In the genomic region with DNA sequence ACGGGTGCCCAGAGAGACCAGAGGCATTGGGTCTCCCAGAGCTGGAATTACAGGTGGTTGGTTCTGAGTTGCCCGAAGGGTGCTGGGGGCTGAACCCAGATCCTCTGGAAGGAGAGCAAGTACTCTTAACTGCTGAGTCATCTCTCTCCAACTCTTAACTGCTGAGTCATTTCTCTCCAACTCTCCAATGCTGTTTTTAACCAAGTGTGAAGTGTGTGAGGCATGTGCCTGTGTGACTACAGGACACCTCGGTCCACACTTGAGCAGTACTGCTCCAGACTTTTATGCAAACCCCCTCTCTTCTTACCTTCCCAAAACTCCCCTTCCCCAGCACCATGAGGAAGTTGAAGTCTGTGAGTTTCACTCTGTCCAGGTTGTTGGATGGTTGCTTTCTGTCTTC, we compare ENCODE assay signal across 16 mouse cellular contexts.
DNase-seq lines count a peak whose midpoint lies in the region; ATAC-seq and TF ChIP-seq lines count a peak whose summit lies in the region.
"Had no signal": no experiment of that assay in that cellular context is flagged by ENCODE, and none has a peak within 500 bp of the region (broad histone marks: within the 10 kb centered on the region; RNA-seq: fewer than 3 reads in every experiment).

No protein-coding gene starts in this region.

- peak overlapping the region; percentile 27 for H3K4me2 ChIP-seq in CH12.LX (ENCODE audit: insufficient read depth, low read depth, poor library complexity, severe bottlenecking)
- no peak overlapping the region for H3K4me2 ChIP-seq in liver, embryonic 14.5 days (ENCODE audit: low read depth)
- H3K4me2 ChIP-seq: hindbrain, embryonic 14.5 days; neural tube, embryonic 15.5 days had no signal

- no peak for TF ChIP-seq POLR2A in CH12.LX (IDR thresholded peaks at IDR 0.05; ENCODE audit: low read depth, low read length)

- TF ChIP-seq EP300 in CH12.LX (IDR thresholded peaks at IDR 0.05; ENCODE audit: low read length) = peak; percentile 96
- peak; percentile 20; the same call in 1 of the 2 replicates for TF ChIP-seq EP300 in liver, embryonic 14.5 days (IDR thresholded peaks at IDR 0.05; ENCODE audit: low read depth)

- ATAC-seq in liver, embryonic 14.5 days (ENCODE audit: insufficient read depth) = peak; percentile 86
- ATAC-seq: forebrain, embryonic 16.5 days had no signal

- H3K4me3 ChIP-seq in CH12.LX (replicated peaks in 1 of 3; ENCODE audit: low read depth in 2 of 3, low read length in 2 of 3, poor library complexity in 1 of 3) = no peak overlapping the region
- no peak overlapping the region for H3K4me3 ChIP-seq in liver, embryonic 14.5 days (ENCODE audit: insufficient read depth in 1 of 2, low read depth in 2 of 2, low read length in 2 of 2)
- H3K4me3 ChIP-seq: neural tube, embryonic 15.5 days had no signal

- peaks cover 15 to 45% of the 10 kb centered on the region in 2 experiments for H3K4me1 ChIP-seq in CH12.LX (ENCODE audit: control insufficient read depth in 1 of 2, insufficient read depth in 2 of 2)
- H3K4me1 ChIP-seq in liver, embryonic 14.5 days (replicated peaks; ENCODE audit: control insufficient read depth in 2 of 2, insufficient read depth in 2 of 2, low read length in 1 of 2) = peaks cover 8 to 15% of the 10 kb centered on the region in 2 experiments

- dilution Hi-C loops in CH12.LX (cut with MboI; ENCODE audit: extremely low pct_ligation_motif_present, extremely low pct_unique_long_range_greater_than_20kb, low sequenced_read_pairs) = no loop called here

- WGBS in liver, embryonic 14.5 days (ENCODE audit: insufficient replicate concordance) = 58% methylated on average over 3 of the region's 3 CpGs

- no peak for TF ChIP-seq CTCF in CH12.LX (conservative IDR thresholded peaks at IDR 0.05 in 1 of 2, IDR thresholded peaks at IDR 0.05 in 1 of 2; ENCODE audit: low read depth in 2 of 2, low read length in 2 of 2)
- no peak for TF ChIP-seq CTCF in liver, embryonic 14.5 days (IDR thresholded peaks at IDR 0.05; ENCODE audit: low read depth)

- no peak; the same call in 1 of the 2 replicates for TF ChIP-seq RAD21 in CH12.LX (IDR thresholded peaks at IDR 0.05; ENCODE audit: low read depth, low read length)

- DNase-seq in 3T3-L1 (ENCODE audit: low read depth, low spot score) (peak; percentile 77), CH12.LX (ENCODE audit: extremely low read depth) (peak; percentile 92), MN1 (ENCODE audit: low spot score) (no peak)
- DNase-seq in brain, adult 2 months (ENCODE audit: low read depth, low spot score) = peak; percentile 71
- DNase-seq in liver, embryonic 14.5 days (ENCODE audit: low read depth in 3 of 3, low spot score in 3 of 3) = peak; percentile 54 to 64 (median 56)
- DNase-seq in testis, postnatal 10 days (ENCODE audit: low spot score) = no peak
- no peak for DNase-seq in cerebellum, postnatal 14 days
- DNase-seq: adrenal gland, postnatal 10 days; gastrocnemius, postnatal 14 days; kidney, adult 18-20 months; kidney, postnatal 36 days; layer of hippocampus, postnatal 36 days had no signal

- 0 out of 2 replicates have a peak overlapping the region, but pooled peaks have one; percentile 4 for H3K9ac ChIP-seq in CH12.LX (ENCODE audit: insufficient read depth, low read depth)
- no peak overlapping the region for H3K9ac ChIP-seq in liver, embryonic 14.5 days (replicated peaks)
- H3K9ac ChIP-seq: hindbrain, embryonic 14.5 days; neural tube, embryonic 15.5 days had no signal

- peak overlapping the region; percentile 15; the same call in 1 of the 2 replicates for H3K27ac ChIP-seq in CH12.LX (ENCODE audit: insufficient read depth, low read depth)
- peak overlapping the region; percentile 66 for H3K27ac ChIP-seq in liver, embryonic 14.5 days
- H3K27ac ChIP-seq: hindbrain, embryonic 14.5 days; neural tube, embryonic 15.5 days had no signal

- H3K79me2 ChIP-seq in CH12.LX (replicated peaks; ENCODE audit: control insufficient read depth, extremely low read depth, insufficient read depth, poor library complexity, severe bottlenecking) = no peaks in the 10 kb centered on the region

- peaks cover 28 to 77% of the 10 kb centered on the region in 2 experiments for H3K36me3 ChIP-seq in CH12.LX (replicated peaks in 1 of 2; ENCODE audit: control insufficient read depth in 1 of 2, insufficient read depth in 1 of 2, low read length in 1 of 2)
- no peaks in the 10 kb centered on the region for H3K36me3 ChIP-seq in liver, embryonic 14.5 days (replicated peaks; ENCODE audit: control insufficient read depth, insufficient read depth, low read depth)
- H3K36me3 ChIP-seq: G1E; neural tube, embryonic 15.5 days had no signal

- no peaks in the 10 kb centered on the region for H3K27me3 ChIP-seq in CH12.LX (replicated peaks)
- no peaks in the 10 kb centered on the region for H3K27me3 ChIP-seq in liver, embryonic 14.5 days (ENCODE audit: control insufficient read depth, insufficient read depth, low read length)
- H3K27me3 ChIP-seq: neural tube, embryonic 15.5 days had no signal

- in situ Hi-C loops in CH12.LX (cut with MboI; ENCODE audit: low pct_ligation_motif_present, low pct_unique_long_range_greater_than_20kb, low sequenced_read_pairs) = loop anchor here (25.0 kb wide), 1 partner anchor 349 kb away; no protein-coding TSS in a partner anchor

- no peaks in the 10 kb centered on the region for H3K9me3 ChIP-seq in CH12.LX (replicated peaks; ENCODE audit: low read length)
- no peaks in the 10 kb centered on the region for H3K9me3 ChIP-seq in liver, embryonic 14.5 days (ENCODE audit: control insufficient read depth, low read length)
- H3K9me3 ChIP-seq: neural tube, embryonic 15.5 days had no signal

TF ChIP-seq in CH12.LX, 34 proteins besides CTCF, POLR2A, EP300 and RAD21:
- TF ChIP-seq CHD2 (IDR thresholded peaks at IDR 0.05; ENCODE audit: low read length) (peak; percentile 63; the same call in 1 of the 2 replicates), ETS1 (conservative IDR thresholded peaks at IDR 0.05; ENCODE audit: low read depth, low read length) (peak; percentile 92), TCF12 (IDR thresholded peaks at IDR 0.05; ENCODE audit: low read depth, low read length) (peak; percentile 59), ZNF384 (IDR thresholded peaks at IDR 0.05; ENCODE audit: low read depth, low read length) (no peak), MAFK (IDR thresholded peaks at IDR 0.05; ENCODE audit: insufficient replicate concordance, low read length) (peak; percentile 99), POLR2AphosphoS2 (IDR thresholded peaks at IDR 0.05; ENCODE audit: low read depth, low read length) (no peak), USF2 (conservative IDR thresholded peaks at IDR 0.05; ENCODE audit: low read depth, low read length) (no peak), ZMIZ1 (IDR thresholded peaks at IDR 0.05; ENCODE audit: low read depth, low read length) (no peak), SMC3 (IDR thresholded peaks at IDR 0.05; ENCODE audit: low read depth, low read length) (no peak), NRF1 (IDR thresholded peaks at IDR 0.05; ENCODE audit: low read depth, low read length) (0 out of 2 replicates have a peak, but pooled peaks have one; percentile 32), JUN (IDR thresholded peaks at IDR 0.05; ENCODE audit: insufficient read depth, low read depth, low read length) (peak; percentile 98), USF1 (IDR thresholded peaks at IDR 0.05; ENCODE audit: low read depth, low read length) (no peak), BHLHE40 (IDR thresholded peaks at IDR 0.05; ENCODE audit: low read depth, low read length) (peak; percentile 99), GABPA (IDR thresholded peaks at IDR 0.05; ENCODE audit: insufficient replicate concordance, low read depth, low read length) (no peak), MYC (IDR thresholded peaks at IDR 0.05; ENCODE audit: low read depth, low read length) (peak; percentile 94), HCFC1 (IDR thresholded peaks at IDR 0.05; ENCODE audit: low read depth, low read length) (no peak; the same call in 1 of the 2 replicates), SIN3A (IDR thresholded peaks at IDR 0.05; ENCODE audit: low read length) (0 out of 2 replicates have a peak, but pooled peaks have one; percentile 57), PAX5 (IDR thresholded peaks at IDR 0.05; ENCODE audit: low read length) (no peak), IRF4 (IDR thresholded peaks at IDR 0.05; ENCODE audit: low read depth, low read length) (peak; percentile 98), ZC3H11A (IDR thresholded peaks at IDR 0.05; ENCODE audit: low read depth, low read length) (no peak), MEF2A (IDR thresholded peaks at IDR 0.05; ENCODE audit: borderline replicate concordance, low read depth, low read length) (peak; percentile 88), MAX (IDR thresholded peaks at IDR 0.05; ENCODE audit: low read length) (peak; percentile 95), E2F4 (IDR thresholded peaks at IDR 0.05; ENCODE audit: insufficient replicate concordance, low read depth, low read length) (no peak), TBP (conservative IDR thresholded peaks at IDR 0.05; ENCODE audit: low read depth, low read length) (0 out of 2 replicates have a peak, but pooled peaks have one; percentile 57), MAZ (IDR thresholded peaks at IDR 0.05; ENCODE audit: low read depth, low read length) (peak; percentile 66; the same call in 1 of the 2 replicates), JUND (conservative IDR thresholded peaks at IDR 0.05; ENCODE audit: low read depth, low read length) (peak; percentile 100), UBTF (IDR thresholded peaks at IDR 0.05; ENCODE audit: low read depth, low read length) (no peak), MXI1 (IDR thresholded peaks at IDR 0.05; ENCODE audit: low read depth, low read length) (peak; percentile 74; the same call in 1 of the 2 replicates), NELFE (IDR thresholded peaks at IDR 0.05; ENCODE audit: low read depth, low read length) (0 out of 2 replicates have a peak, but pooled peaks have one; percentile 27), RCOR1 (conservative IDR thresholded peaks at IDR 0.05; ENCODE audit: low read depth, low read length) (peak; percentile 80; the same call in 1 of the 2 replicates)
TF ChIP-seq in CH12.LX: peak in this region for 18.

Comparison
In these comparisons a context has a peak if more than half of its experiments do, and no peak if none do; other contexts are left out.
1. DNase-seq: peak in 3T3-L1 (single experiment), CH12.LX (single experiment), brain, adult 2 months (single experiment) and liver, embryonic 14.5 days (3 of 3); none in MN1 (single experiment), testis, postnatal 10 days (single experiment) and cerebellum, postnatal 14 days (0 of 2).